Mouse (Mus musculus): ENCODE data around the gene Fut4. TPM values are rescaled to one million over a fixed set of nuclear protein-coding genes. Genes with fewer than 3 reads are reported as not detected.

The Fut4 gene
- polyA plus RNA-seq, 1 experiment from 2014 or later, result 7.1 TPM

Other genes starting within 250 kb of the Fut4 start
- gene Amotl1, start 107.3 kb downstream of the Fut4 start, polyA plus RNA-seq (2014; fragmentation: Nextera tagmentation; extraction: Ambion mirVana), result 31.8 and 35.3 TPM in 2 replicates
- 0.11 and 0.12 TPM in 2 replicates for gene Piwil4, start 11.7 kb downstream of the Fut4 start, polyA plus RNA-seq (2014; fragmentation: Nextera tagmentation; extraction: Ambion mirVana)
- gene 1700012B09Rik, start 18.6 kb upstream of the Fut4 start, polyA plus RNA-seq (2014; fragmentation: Nextera tagmentation; extraction: Ambion mirVana), result not detected in 2 replicates
- gene Mre11a, start 32.3 kb upstream of the Fut4 start, polyA plus RNA-seq (2014; fragmentation: Nextera tagmentation; extraction: Ambion mirVana), result 29.6 and 33.1 TPM in 2 replicates
- 47.0 and 49.6 TPM in 2 replicates for gene Ankrd49, start 32.5 kb upstream of the Fut4 start, polyA plus RNA-seq (2014; fragmentation: Nextera tagmentation; extraction: Ambion mirVana)
- gene Gpr83, start 107.8 kb upstream of the Fut4 start, polyA plus RNA-seq (2014; fragmentation: Nextera tagmentation; extraction: Ambion mirVana), result 0.52 and 0.59 TPM in 2 replicates
- not detected in 2 replicates for gene Izumo1r, start 151.6 kb upstream of the Fut4 start, polyA plus RNA-seq (2014; fragmentation: Nextera tagmentation; extraction: Ambion mirVana)